Mouse (Mus musculus) heart, embryonic 16.5 days (tissue): ENCODE measurements around the gene Ccdc110. TPM values are rescaled to one million over a fixed set of nuclear protein-coding genes. Genes with fewer than 3 reads are reported as not detected.

Experiments
- ATAC-seq: fragments of 200-750 bp; cut with Nextera tagmentation; replicated peaks from 2 replicates; pipeline ENCODE4 v1.8.0; 2017; ENCODE audit warnings: moderate number of reproducible peaks; ENCODE audit not compliant: insufficient read depth, low FRiP score; ENCODE audit errors: extremely low read depth
- H3K27ac ChIP-seq: fragments of 300-500 bp; sonication (generic); 2 replicates; pipeline ENCODE4 v1.5.1; 2014; ENCODE audit warnings: mild to moderate bottlenecking, low read length, control low read depth, moderate library complexity
- H3K27me3 ChIP-seq: fragments of 300-500 bp; sonication (generic); 2 replicates; pipeline ENCODE4 v1.6.1; 2014; ENCODE audit warnings: low read length, mixed read lengths; ENCODE audit not compliant: control insufficient read depth, insufficient read depth
- H3K36me3 ChIP-seq: fragments of 300-500 bp; sonication (generic); 2 replicates; pipeline ENCODE4 v1.6.1; 2014; ENCODE audit not compliant: control insufficient read depth, insufficient read depth
- H3K4me1 ChIP-seq: fragments of 300-500 bp; sonication (generic); 2 replicates; pipeline ENCODE4 v1.6.1; 2014; ENCODE audit warnings: low read length, mixed read lengths; ENCODE audit not compliant: control insufficient read depth, insufficient read depth
- H3K4me2 ChIP-seq: fragments of 300-500 bp; sonication (generic); 2 replicates; pipeline ENCODE4 v1.6.1; 2014; ENCODE audit warnings: low read depth, mild to moderate bottlenecking, control low read depth, low read length
- H3K4me3 ChIP-seq: fragments of 300-500 bp; sonication (generic); 2 replicates; pipeline ENCODE4 v1.5.1; 2014; ENCODE audit warnings: mild to moderate bottlenecking, control low read depth, low read length
- H3K9ac ChIP-seq: fragments of 300-500 bp; sonication (generic); 2 replicates; pipeline ENCODE4 v1.6.1; 2014; ENCODE audit warnings: low read length, control low read depth
- H3K9me3 ChIP-seq: fragments of 300-500 bp; sonication (generic); replicated peaks from 2 replicates; pipeline ENCODE4 v1.6.1; 2016; ENCODE audit warnings: low read length; ENCODE audit not compliant: control insufficient read depth
- WGBS: fragments of 180-500 bp; shearing (Covaris S2); extraction: QIAGEN DNeasy Blood & Tissue Kit; methylation state at CpG from one replicate; pipeline ENCODE4 v1.1.7; 2014; 5-methylcytosine and 5-hydroxymethylcytosine counted together
- polyA plus RNA-seq: library from polyadenylated mRNA; unstranded; fragments of >200 nt; fragmentation: Nextera tagmentation; extraction: Ambion mirVana; gene quantifications from 2 replicates; pipeline ENCODE4 v1.2.1, GENCODE M21; 2015

Gene Ccdc110
- polyA plus RNA-seq, 1 experiment from 2014 or later: not detected

DNA sequence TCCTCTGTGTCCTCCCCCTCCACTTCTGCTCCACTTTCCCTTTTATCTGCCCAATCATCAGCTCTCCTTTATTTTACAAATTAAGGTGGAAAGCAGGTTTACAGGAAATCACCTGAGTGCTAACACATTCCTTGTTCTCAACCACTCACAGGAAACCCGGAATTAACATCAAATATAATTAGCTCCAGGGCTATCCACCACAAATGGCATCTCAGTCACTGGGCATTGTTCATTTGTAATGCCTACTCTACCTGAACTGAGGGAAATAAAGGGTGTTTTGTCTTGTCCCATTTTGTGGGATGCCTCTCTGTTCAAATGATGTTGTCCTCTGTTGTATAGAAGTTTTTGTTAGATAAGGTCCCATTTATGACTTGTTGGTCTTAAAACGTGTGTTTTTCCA is 16.2 kb downstream of the Ccdc110 start:
- Histone ChIP-seq H3K4me3 (no peak overlapping the region), H3K9me3 (no peaks in the 10 kb centered on the region), H3K4me2 (no peak overlapping the region), H3K36me3 (no peaks in the 10 kb centered on the region), H3K4me1 (no peaks in the 10 kb centered on the region), H3K9ac (no peak overlapping the region), H3K27ac (no peak overlapping the region), H3K27me3 (no peaks in the 10 kb centered on the region)
- ATAC-seq: no peak
- 55% methylated on average over 2 of the region's 2 CpGs for WGBS

DNA sequence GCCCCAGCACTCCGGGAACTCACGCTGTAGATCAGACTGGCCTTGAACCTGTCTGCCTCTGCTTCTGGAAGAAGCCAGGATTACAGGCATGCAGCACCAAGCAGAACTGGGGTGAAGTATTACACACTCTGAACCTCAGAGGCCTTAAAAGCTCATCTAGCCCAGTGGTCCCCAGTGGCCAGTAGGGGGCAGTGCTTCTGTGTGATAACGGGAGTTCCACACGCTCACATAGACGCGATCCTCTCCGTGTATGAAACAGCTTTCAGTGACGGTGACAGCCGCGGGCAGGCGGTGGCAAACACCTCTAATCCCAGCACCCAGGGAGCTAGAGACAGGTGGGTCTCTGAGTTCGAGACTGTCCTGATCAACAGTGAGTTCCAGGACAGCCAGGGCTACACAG is 36.5 kb downstream of the Ccdc110 start:
- Histone ChIP-seq H3K9ac (no peak overlapping the region), H3K27ac (no peak overlapping the region), H3K4me3 (no peak overlapping the region), H3K9me3 (0 out of 2 replicates have a peak, but pooled peaks cover 6% of the 10 kb centered on the region), H3K4me1 (peaks cover 4% of the 10 kb centered on the region), H3K27me3 (no peaks in the 10 kb centered on the region), H3K36me3 (0 out of 2 replicates have a peak, but pooled peaks cover 8% of the 10 kb centered on the region), H3K4me2 (no peak overlapping the region)
- no peak for ATAC-seq
- 95% methylated on average over 12 of the region's 12 CpGs for WGBS

DNA sequence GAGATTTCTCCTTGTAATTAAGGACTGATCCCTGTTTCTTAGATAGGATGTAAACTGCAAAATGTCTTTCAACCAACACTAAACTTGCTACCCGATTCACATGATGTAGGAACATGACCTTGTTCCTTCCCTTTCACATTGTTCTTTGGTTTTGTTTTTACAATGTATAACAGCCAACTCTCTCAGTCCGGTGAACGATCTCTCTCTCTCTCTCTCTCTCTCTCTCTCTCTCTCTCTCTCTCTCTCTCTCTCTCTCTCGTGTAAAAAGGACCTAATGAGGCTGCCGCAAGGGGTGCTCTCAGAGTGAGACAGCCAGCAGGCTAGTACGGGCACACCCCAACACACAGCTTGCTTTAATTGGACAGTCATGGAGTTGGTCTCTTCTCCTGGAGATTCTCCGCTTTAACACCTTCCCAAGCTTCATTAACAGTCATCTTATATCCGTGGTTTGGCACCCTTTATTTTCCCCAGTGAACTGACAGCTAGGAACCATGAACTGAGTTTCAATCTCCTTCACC is 39.6 kb downstream of the Ccdc110 start:
- 0 out of 2 replicates have a peak, but pooled peaks cover 6% of the 10 kb centered on the region for H3K9me3 ChIP-seq
- H3K4me2 ChIP-seq: peak overlapping the region; percentile 69
- no peak overlapping the region; the same call in 1 of the 2 replicates for H3K4me3 ChIP-seq
- peaks cover 8% of the 10 kb centered on the region for H3K4me1 ChIP-seq
- no peak overlapping the region for H3K27ac ChIP-seq
- 64% methylated on average over 8 of the region's 8 CpGs for WGBS
- peaks cover 16% of the 10 kb centered on the region for H3K36me3 ChIP-seq
- no peak for ATAC-seq
- H3K27me3 ChIP-seq: no peaks in the 10 kb centered on the region
- peak overlapping the region; percentile 87 for H3K9ac ChIP-seq

DNA sequence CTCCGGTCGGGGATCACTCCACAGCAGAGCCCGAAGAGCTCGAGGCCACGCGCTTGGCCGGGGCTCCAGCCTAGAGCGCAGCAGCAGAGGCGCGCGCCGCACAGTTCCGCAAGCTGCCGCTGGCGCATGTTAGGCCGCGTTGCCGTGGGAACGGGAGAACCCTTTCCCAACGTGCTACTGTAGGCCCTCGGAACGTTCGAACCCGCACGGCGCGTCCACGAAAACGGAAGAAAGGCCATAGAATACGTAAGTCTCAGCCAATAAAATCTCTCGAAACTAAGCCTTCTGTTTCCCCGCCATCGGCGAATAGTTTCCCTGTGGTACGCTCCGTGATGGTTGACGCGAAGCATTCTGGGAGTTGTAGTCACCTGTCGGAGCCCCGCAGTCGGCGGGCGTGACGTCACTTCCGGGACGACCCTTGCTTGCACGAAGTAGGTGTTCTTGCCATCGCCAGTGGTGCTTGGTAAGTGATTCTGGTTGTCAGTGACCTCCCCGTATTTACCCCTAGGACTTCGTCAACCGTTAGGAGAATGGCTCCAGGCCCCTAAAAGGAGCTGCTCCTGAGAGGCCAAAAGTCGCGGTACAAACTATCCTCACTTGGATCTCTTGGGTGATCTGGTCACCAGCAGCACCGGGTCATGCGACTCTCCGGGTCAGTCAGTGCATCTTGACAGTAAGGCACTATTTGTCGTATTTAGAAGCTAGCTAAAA is 40.9 kb downstream of the Ccdc110 start, which contains the start of the genes 1700029J07Rik and Ufsp2:
TSS of gene 1700029J07Rik (minus strand) at position 127 of the 711 bp plus-strand sequence.
TSS of gene Ufsp2 (plus strand) at position 403 of the 711 bp plus-strand sequence.
- Histone ChIP-seq H3K36me3 (peaks cover 21% of the 10 kb centered on the region), H3K4me3 (peak within 1 kb of the TSS; percentile 87), H3K27ac (peak within 1 kb of the TSS; percentile 85), H3K27me3 (no peaks in the 10 kb centered on the region), H3K4me2 (peak within 1 kb of the TSS; percentile 69), H3K9me3 (0 out of 2 replicates have a peak, but pooled peaks cover 6% of the 10 kb centered on the region), H3K4me1 (peaks cover 8% of the 10 kb centered on the region), H3K9ac (peak within 1 kb of the TSS; percentile 87)
- peak; percentile 96 for ATAC-seq
- under 1% methylated on average over 57 of the region's 57 CpGs for WGBS

DNA sequence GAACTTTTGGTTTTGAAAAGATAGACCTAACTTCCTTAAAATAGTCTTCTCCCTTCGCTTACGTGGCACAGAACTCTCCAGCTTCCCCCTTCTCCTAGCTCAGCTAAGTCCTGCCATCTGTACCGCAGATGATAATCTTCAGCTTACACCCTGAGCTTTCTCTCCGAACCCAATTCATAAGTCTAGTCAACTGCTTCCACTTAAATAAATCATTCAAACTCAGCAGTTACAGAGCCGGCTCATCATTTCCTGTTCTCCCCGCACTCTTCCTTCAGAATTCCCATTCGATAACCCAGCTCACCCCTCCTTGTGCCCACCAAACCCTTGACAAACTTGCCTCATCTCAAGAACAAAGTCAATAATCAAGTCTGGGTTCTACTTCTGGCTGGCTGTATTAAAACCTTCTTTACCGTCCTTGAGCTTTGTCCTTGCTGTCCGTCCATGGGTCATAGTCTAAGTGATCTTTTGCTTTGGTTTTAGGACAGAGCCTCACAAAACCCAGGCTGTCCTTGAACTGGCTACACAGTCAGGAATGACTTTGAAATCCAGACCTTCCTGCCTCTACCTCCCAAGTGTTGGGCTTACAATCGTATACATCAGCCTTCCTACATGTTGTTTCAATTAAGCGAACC is 41.5 kb downstream of the Ccdc110 start:
- Histone ChIP-seq H3K4me2 (peak overlapping the region; percentile 69), H3K36me3 (peaks cover 21% of the 10 kb centered on the region), H3K4me1 (peaks cover 8% of the 10 kb centered on the region), H3K27ac (peak overlapping the region; percentile 51; the same call in 1 of the 2 replicates), H3K27me3 (no peaks in the 10 kb centered on the region), H3K9ac (peak overlapping the region; percentile 83), H3K4me3 (peak overlapping the region; percentile 87), H3K9me3 (0 out of 2 replicates have a peak, but pooled peaks cover 4% of the 10 kb centered on the region)
- ATAC-seq: no peak
- WGBS: 55% methylated on average over 11 of the region's 11 CpGs

DNA sequence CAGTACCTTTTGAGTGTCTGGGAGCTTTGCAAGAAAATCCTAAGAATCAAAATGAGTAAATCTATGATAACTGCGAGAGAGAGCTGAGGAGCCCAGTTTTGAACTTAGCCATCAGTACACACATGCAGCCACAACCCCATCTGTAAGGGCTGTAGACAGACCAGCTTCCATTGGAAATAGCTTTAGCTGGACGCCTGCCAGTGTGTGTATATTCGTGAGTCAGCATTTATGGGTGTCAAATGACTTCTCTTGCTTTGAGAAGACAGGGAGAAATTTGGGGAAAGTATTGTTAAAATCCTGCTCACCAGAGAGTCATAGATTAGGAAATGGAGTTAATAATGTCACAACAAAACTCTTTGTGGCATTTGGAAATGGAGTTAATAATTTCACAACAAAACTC is 52.2 kb downstream of the Ccdc110 start:
- H3K4me3 ChIP-seq: no peak overlapping the region
- peaks cover 21% of the 10 kb centered on the region; the same call in 1 of the 2 replicates for H3K36me3 ChIP-seq
- no peak overlapping the region for H3K27ac ChIP-seq
- no peaks in the 10 kb centered on the region for H3K27me3 ChIP-seq
- ATAC-seq: no peak
- H3K9me3 ChIP-seq: no peaks in the 10 kb centered on the region
- H3K4me1 ChIP-seq: no peaks in the 10 kb centered on the region
- no peak overlapping the region for H3K9ac ChIP-seq
- WGBS: 60% methylated on average over 3 of the region's 3 CpGs
- H3K4me2 ChIP-seq: no peak overlapping the region

DNA sequence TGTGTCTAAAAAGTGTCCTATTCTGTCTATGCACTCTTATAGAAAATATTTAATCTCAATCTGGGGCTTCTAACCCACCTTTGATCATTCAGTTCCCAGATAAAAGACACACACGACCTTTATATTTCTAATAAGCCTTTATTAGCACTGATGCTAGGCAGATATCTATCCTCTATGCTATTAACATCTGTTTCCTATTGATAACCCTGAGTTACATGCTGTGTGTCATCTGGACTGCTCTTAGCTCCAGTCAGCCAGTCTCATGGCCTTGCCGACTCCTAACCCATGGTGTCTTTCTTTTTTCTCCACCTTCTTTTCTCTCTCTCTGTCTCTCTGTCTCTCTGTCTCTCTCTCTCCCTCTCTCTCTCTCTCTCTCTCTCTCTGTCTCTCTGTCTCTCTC is 53.8 kb downstream of the Ccdc110 start:
- no peak overlapping the region for H3K4me3 ChIP-seq
- no peaks in the 10 kb centered on the region for H3K27me3 ChIP-seq
- H3K4me1 ChIP-seq: no peaks in the 10 kb centered on the region
- H3K27ac ChIP-seq: no peak overlapping the region
- ATAC-seq: no peak
- H3K9ac ChIP-seq: no peak overlapping the region
- H3K36me3 ChIP-seq: peaks cover 19% of the 10 kb centered on the region; the same call in 1 of the 2 replicates
- H3K4me2 ChIP-seq: no peak overlapping the region
- no peaks in the 10 kb centered on the region for H3K9me3 ChIP-seq
- WGBS: 49% methylated on average over 2 of the region's 2 CpGs

DNA sequence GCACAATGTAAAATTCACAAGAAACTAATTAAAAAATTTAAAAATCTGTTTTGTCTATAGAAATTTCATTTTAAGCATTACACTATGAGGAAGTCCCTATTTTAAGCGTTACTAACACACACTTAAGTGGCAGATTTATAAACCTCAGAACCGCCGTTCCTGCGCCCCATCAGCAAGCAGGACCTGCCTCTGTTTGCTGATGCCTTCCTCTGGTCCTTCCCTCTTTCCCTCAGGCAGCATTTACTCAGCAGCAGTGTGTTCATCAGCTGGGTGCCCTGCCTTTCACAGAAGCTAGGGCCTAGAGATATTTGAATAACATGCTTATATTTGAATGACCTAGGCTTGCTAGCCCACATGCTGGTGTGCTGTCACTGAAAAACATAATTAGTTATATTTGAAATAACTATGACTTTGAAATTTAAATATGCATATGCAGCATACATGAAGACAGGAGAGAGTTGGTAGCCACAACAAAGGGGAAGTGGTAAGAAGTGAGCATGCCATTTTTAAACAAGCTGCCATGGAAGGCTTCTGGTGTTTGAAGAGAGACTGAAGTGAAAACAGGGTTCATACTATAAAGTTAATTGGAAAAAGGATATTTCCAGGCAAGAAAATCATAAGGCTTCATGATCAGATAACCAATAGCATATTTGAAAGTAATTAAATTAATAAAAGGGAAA is 56.4 kb downstream of the Ccdc110 start:
- Histone ChIP-seq H3K36me3 (peaks cover 18% of the 10 kb centered on the region), H3K9me3 (no peaks in the 10 kb centered on the region), H3K9ac (no peak overlapping the region), H3K4me2 (no peak overlapping the region), H3K27ac (no peak overlapping the region), H3K4me3 (no peak overlapping the region), H3K4me1 (no peaks in the 10 kb centered on the region), H3K27me3 (no peaks in the 10 kb centered on the region)
- 92% methylated on average over 4 of the region's 4 CpGs for WGBS
- no peak for ATAC-seq
